Mouse (Mus musculus) small intestine, adult 10 weeks (tissue): ENCODE measurements around the gene Olfr549. TPM values are rescaled to one million over a fixed set of nuclear protein-coding genes. Genes with fewer than 3 reads are reported as not detected.

Experiments used
- polyA plus RNA-seq: library from polyadenylated mRNA; stranded (reverse); fragments of 350-450 nt; fragmentation: Illumina TruSeq; extraction: RNeasy Lipid Tissue Mini Kit (QIAGEN cat#74804); gene quantifications from one replicate; pipeline ENCODE4 v1.2.3, GENCODE M21; 2014; ENCODE audit warnings: low replicate concordance

Gene Olfr549
- not detected for polyA plus RNA-seq

DNA sequence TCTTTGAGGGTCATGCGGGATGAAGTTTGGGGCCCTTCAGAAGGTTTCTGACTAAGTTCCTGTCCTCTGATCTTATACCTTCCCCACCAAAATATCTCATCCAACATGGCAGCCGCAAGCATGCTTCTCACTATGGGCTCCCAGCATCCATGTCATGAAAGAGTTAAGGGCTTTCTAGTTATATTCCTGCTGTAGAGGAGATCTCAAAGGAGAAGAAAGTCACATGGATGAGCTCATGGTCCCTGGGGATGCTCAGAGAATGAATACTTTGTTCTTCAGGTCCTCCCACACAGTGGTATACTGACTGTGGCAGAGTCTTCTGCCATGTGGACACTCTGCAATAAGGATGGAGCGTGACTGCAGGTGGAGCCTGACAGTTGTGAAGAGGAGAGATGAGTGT, at the start of gene Olfr549:
Gene Olfr549, plus strand, starts transcription at position 301 of the 400 bp plus-strand sequence.

DNA sequence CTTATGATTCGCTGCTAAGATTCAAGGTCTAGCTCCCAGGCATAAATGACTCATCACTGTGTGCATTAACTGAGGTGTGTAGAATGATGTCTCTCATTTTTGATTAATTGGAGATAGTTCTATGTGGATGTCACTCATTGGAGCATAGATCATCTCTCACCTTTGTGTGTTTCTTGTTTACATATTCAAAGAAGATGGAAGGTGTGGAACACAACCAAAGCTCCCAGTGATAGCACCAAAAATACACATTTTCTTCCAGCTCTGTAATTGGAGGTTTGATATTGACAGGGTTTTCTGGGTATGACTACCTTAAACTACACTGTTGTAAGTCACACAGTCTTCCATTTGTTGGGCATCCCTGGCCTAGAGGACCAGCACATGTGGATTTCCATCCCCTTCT, 15.2 kb upstream of the Olfr549 start, which contains the start of gene Olfr547:
Gene Olfr547, plus strand, starts transcription at position 301 of the 400 bp plus-strand sequence.

GRCm38 (mm10) chr7:102540596-102540995, 9.1 kb upstream of the Olfr549 start, which contains the start of gene Olfr548-ps1:
TSS of gene Olfr548-ps1 (plus strand) at chr7:102540896.

DNA sequence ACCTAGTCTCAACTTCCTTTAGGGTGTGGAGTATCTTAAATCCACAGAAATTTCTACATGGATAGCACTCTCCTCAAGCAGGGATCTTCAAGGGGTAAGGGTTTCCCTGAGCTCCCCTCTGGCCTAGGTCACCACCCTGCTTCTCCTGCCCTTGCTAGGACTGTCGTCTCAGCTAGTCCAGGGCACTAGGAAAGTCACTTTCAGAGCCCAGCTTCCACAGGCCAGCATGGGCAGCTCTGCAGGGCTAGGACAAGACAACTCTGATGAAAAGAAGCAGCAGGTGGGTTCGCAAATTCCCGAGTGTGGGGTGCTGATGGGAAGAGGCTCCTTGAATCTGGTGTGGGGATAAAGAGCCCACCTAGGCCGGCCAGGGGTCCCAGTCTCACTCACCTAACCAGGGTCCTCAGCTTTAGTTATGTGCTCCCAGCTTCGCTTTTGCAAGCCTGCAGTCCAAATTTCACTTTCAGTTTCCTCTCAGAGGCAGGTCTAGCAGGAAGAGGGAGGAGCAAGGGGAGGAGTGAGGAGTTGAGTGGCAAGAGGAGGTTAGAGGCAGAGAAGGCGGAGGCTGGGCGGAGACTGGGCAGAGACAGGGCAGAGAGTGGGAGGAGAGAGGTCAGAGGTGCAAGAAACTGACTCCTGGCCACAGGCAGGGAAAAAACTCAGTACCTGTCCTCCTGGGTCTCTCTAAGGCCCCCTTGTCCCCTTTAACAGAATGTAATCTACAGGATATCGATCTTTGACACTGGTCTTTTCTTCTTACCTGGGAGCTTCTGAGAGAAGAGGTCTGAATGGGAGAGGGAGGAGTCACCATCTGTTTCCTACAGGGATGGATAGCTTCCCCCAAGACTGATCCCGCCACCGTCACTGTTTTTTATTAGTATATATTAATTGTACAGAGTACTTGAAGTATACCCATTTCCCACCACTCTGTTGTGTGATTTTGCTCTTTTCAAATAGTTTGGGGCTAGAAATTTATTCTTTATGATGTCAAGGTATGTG, 15.6 kb downstream of the Olfr549 start, which contains the start of gene Trim21:
Gene Trim21, minus strand, starts transcription at position 488 of the 999 bp plus-strand sequence.

DNA sequence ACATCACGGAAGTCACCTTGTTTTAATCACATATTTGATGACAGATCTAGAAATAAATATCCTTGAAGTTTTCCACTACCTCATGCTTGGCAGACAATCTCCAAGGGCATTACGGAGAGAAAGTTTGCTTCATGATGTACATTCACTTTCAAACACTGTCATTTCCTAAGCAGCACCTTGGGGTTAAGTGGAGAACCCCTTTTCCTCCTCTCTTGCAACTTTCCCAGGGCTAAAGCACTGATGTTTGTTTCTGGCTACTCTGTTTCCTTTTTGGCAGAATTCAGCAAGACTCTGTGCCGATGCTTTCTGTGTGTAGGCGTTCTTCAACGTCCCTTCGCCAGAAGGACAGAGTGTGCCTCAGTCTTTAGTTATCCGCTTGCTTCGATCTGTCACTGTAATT, 21.5 kb downstream of the Olfr549 start, which contains the start of gene Olfr550:
Gene Olfr550, plus strand, starts transcription at position 301 of the 400 bp plus-strand sequence.

DNA sequence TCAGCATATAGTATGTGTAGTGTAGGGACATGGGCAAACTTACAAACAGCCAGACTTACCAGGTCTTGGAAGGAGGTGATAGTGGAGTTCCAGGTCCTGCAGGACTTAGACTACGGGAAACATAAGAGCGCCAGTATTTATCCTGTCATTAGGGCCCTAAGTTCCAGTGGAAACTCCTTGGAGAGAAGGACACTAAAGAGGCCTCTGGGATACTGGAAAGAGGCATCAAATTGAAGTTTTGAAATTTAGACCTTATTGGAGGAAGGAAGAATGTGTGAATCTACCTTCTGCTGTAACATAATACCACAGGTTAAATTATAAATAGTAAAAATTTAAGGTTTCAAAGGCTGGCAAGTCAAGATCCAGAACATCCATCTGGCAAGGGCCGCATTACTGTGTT, 42.1 kb downstream of the Olfr549 start, which contains the start of gene Olfr551:
Gene Olfr551, minus strand, starts transcription at position 101 of the 400 bp plus-strand sequence.

GRCm38 (mm10) chr7:102597378-102598031, 47.8 kb downstream of the Olfr549 start, which contains the start of gene Olfr552:
TSS of gene Olfr552 (plus strand) at chr7:102597770.

Other genes starting within 250 kb of the Olfr549 start
- 35.8 TPM for gene Rrm1, start 108.2 kb upstream of the Olfr549 start, polyA plus RNA-seq
- not detected for gene Olfr543, start 68.2 kb upstream of the Olfr549 start, polyA plus RNA-seq
- not detected for gene Olfr544, start 61.6 kb upstream of the Olfr549 start, polyA plus RNA-seq
- gene Olfr545, start 50.3 kb upstream of the Olfr549 start, polyA plus RNA-seq = not detected
- not detected for gene Olfr547, start 15.1 kb upstream of the Olfr549 start, polyA plus RNA-seq
- gene Olfr548-ps1, start 9.0 kb upstream of the Olfr549 start, polyA plus RNA-seq = not detected
- gene Trim21, start 15.6 kb downstream of the Olfr549 start, polyA plus RNA-seq = 15.3 TPM
- gene Olfr550, start 21.6 kb downstream of the Olfr549 start, polyA plus RNA-seq = not detected
- gene Olfr551, start 42.0 kb downstream of the Olfr549 start, polyA plus RNA-seq = not detected
- gene Olfr552, start 47.9 kb downstream of the Olfr549 start, polyA plus RNA-seq = not detected
- not detected for gene Olfr553, start 68.3 kb downstream of the Olfr549 start, polyA plus RNA-seq
- gene Olfr554, start 88.6 kb downstream of the Olfr549 start, polyA plus RNA-seq = not detected
- gene Olfr555, start 109.0 kb downstream of the Olfr549 start, polyA plus RNA-seq = not detected
- not detected for gene Olfr556, start 115.0 kb downstream of the Olfr549 start, polyA plus RNA-seq
- 3.0 TPM for gene Trim68, start 137.5 kb downstream of the Olfr549 start, polyA plus RNA-seq
- gene Olfr557, start 146.0 kb downstream of the Olfr549 start, polyA plus RNA-seq = not detected
- 2.3 TPM for gene Olfr558, start 152.3 kb downstream of the Olfr549 start, polyA plus RNA-seq
- not detected for gene Olfr33, start 169.2 kb downstream of the Olfr549 start, polyA plus RNA-seq
- gene Olfr559, start 177.6 kb downstream of the Olfr549 start, polyA plus RNA-seq = not detected
- gene Olfr560, start 209.5 kb downstream of the Olfr549 start, polyA plus RNA-seq = 0.30 TPM
- 1.3 TPM for gene Olfr78, start 209.6 kb downstream of the Olfr549 start, polyA plus RNA-seq
- 0.26 TPM for gene Olfr561, start 221.4 kb downstream of the Olfr549 start, polyA plus RNA-seq